Mouse (Mus musculus): ENCODE data around the gene Kmt2d.

The Kmt2d gene

GRCm38 (mm10) chr15:98827611-98828011 is 43.4 kb downstream of the Kmt2d start:
- no peak for DNase-seq

GRCm38 (mm10) chr15:98823434-98823833 is 47.6 kb downstream of the Kmt2d start:
- peak; percentile 34 for DNase-seq

- DNase-seq, result no peak
Measured at GRCm38 (mm10) chr15:98822147-98822546, 48.9 kb downstream of the Kmt2d start.

- peak; percentile 60 for DNase-seq
Measured at GRCm38 (mm10) chr15:98821403-98821802, 49.6 kb downstream of the Kmt2d start.

GRCm38 (mm10) chr15:98820937-98821336 is 50.1 kb downstream of the Kmt2d start:
- DNase-seq, result no peak

GRCm38 (mm10) chr15:98818171-98818570 is 52.8 kb downstream of the Kmt2d start:
- no peak for DNase-seq

GRCm38 (mm10) chr15:98812741-98813424 is 58.1 kb downstream of the Kmt2d start:
- DNase-seq, result no peak

- peak; percentile 22 for DNase-seq
Measured at GRCm38 (mm10) chr15:98810212-98810611, 60.8 kb downstream of the Kmt2d start.

GRCm38 (mm10) chr15:98809390-98809789 is 61.6 kb downstream of the Kmt2d start, which contains the start of gene Ddn:
Ddn (minus strand) TSS chr15:98809490.
- no peak for DNase-seq

GRCm38 (mm10) chr15:98808651-98809134 is 62.3 kb downstream of the Kmt2d start:
- no peak for DNase-seq

GRCm38 (mm10) chr15:98807895-98808650 is 62.9 kb downstream of the Kmt2d start:
- DNase-seq, result peak; percentile 78

GRCm38 (mm10) chr15:98806809-98807770 is 63.9 kb downstream of the Kmt2d start:
- peak; percentile 39 for DNase-seq

- no peak for DNase-seq
Measured at GRCm38 (mm10) chr15:98806071-98806808, 64.8 kb downstream of the Kmt2d start.

GRCm38 (mm10) chr15:98805324-98806040 is 65.5 kb downstream of the Kmt2d start:
- peak; percentile 55 for DNase-seq

- peak; percentile 84 for DNase-seq
Measured at GRCm38 (mm10) chr15:98804054-98804453, 67.0 kb downstream of the Kmt2d start.

- no peak for DNase-seq
Measured at GRCm38 (mm10) chr15:98802926-98803325, 68.1 kb downstream of the Kmt2d start.

- peak; percentile 75 for DNase-seq
Measured at GRCm38 (mm10) chr15:98799396-98799795, 71.6 kb downstream of the Kmt2d start.

- no peak for DNase-seq
Measured at GRCm38 (mm10) chr15:98798903-98799302, 72.1 kb downstream of the Kmt2d start.

GRCm38 (mm10) chr15:98797835-98798492 is 73.0 kb downstream of the Kmt2d start:
- DNase-seq, result no peak

GRCm38 (mm10) chr15:98796803-98797595 is 74.0 kb downstream of the Kmt2d start:
- no peak for DNase-seq

Data from thymus, postnatal 14 days (tissue).